Mouse (Mus musculus) testis, adult 2 months (tissue): ENCODE results near the gene Tomm34. TPM values are rescaled to one million over a fixed set of nuclear protein-coding genes. Genes with fewer than 3 reads are reported as not detected.

ENCODE experiments used
- H3K27ac ChIP-seq: fragments of 200-500 bp; 2 replicates; pipeline ENCODE4 v1.5.1; 2012; ENCODE audit warnings: low read depth, low read length; ENCODE audit not compliant: control insufficient read depth, insufficient read depth
- H3K27me3 ChIP-seq: fragments of 200-500 bp; 2 replicates; pipeline ENCODE4 v1.6.1; 2012; ENCODE audit warnings: mild to moderate bottlenecking, low read length, moderate library complexity; ENCODE audit not compliant: control insufficient read depth, insufficient read depth
- H3K36me3 ChIP-seq: fragments of 200-500 bp; 2 replicates; pipeline ENCODE4 v1.6.1; 2012; ENCODE audit warnings: mild to moderate bottlenecking, low read length; ENCODE audit not compliant: control insufficient read depth, insufficient read depth
- H3K4me1 ChIP-seq: fragments of 200-500 bp; 2 replicates; pipeline ENCODE4 v1.6.1; 2012; ENCODE audit warnings: low read length; ENCODE audit not compliant: control insufficient read depth, insufficient read depth
- H3K4me3 ChIP-seq: fragments of 200-500 bp; 2 replicates; pipeline ENCODE4 v1.5.1; 2012; ENCODE audit warnings: low read depth, mild to moderate bottlenecking, low read length, moderate library complexity, mixed read lengths; ENCODE audit not compliant: control insufficient read depth
- CTCF ChIP-seq: fragments of 200-500 bp; IDR thresholded peaks from 2 replicates; pipeline ENCODE4 v1.5.1; 2012; ENCODE audit warnings: low read depth, mild to moderate bottlenecking, inconsistent platforms, low read length, moderate library complexity; ENCODE audit not compliant: control insufficient read depth, insufficient read depth, insufficient replicate concordance
- POLR2A ChIP-seq: fragments of 200-500 bp; IDR thresholded peaks from 2 replicates; pipeline ENCODE4 v1.6.1; 2012; ENCODE audit warnings: low read depth, mild to moderate bottlenecking, inconsistent platforms, low read length, moderate library complexity; ENCODE audit not compliant: control insufficient read depth
- polyA plus RNA-seq: library from polyadenylated mRNA; depleted of rRNA; stranded (reverse); fragments of >200 nt; gene quantifications from 2 replicates; pipeline ENCODE4 v1.2.3, GENCODE M21; 2012

Gene Tomm34
- polyA plus RNA-seq, 1 experiment = 48.8 TPM

GRCm38 (mm10) chr2:164087416-164088017, 16.5 kb upstream of the Tomm34 start:
- Histone ChIP-seq H3K27me3 (no peaks in the 10 kb centered on the region), H3K27ac (no peak overlapping the region), H3K4me3 (no peak overlapping the region), H3K4me1 (no peaks in the 10 kb centered on the region), H3K36me3 (peaks cover 5% of the 10 kb centered on the region)
- TF ChIP-seq POLR2A (no peak), CTCF (no peak)

- Histone ChIP-seq H3K4me3 (no peak overlapping the region), H3K27ac (no peak overlapping the region), H3K4me1 (no peaks in the 10 kb centered on the region), H3K36me3 (peaks cover 7% of the 10 kb centered on the region), H3K27me3 (no peaks in the 10 kb centered on the region)
- TF ChIP-seq POLR2A (no peak), CTCF (no peak)
These were observed 13.4 kb upstream of the Tomm34 start for GRCm38 (mm10) chr2:164084342-164084700.

- Histone ChIP-seq H3K4me1 (no peaks in the 10 kb centered on the region), H3K27me3 (no peaks in the 10 kb centered on the region), H3K27ac (no peak overlapping the region), H3K4me3 (no peak overlapping the region), H3K36me3 (peaks cover 7% of the 10 kb centered on the region)
- TF ChIP-seq POLR2A (no peak), CTCF (no peak)
These were observed 12.8 kb upstream of the Tomm34 start for GRCm38 (mm10) chr2:164083609-164084341.

- Histone ChIP-seq H3K36me3 (peaks cover 4% of the 10 kb centered on the region), H3K4me1 (no peaks in the 10 kb centered on the region), H3K27ac (no peak overlapping the region), H3K4me3 (no peak overlapping the region), H3K27me3 (no peaks in the 10 kb centered on the region)
- no peak for TF ChIP-seq CTCF
- no peak for TF ChIP-seq POLR2A
These were observed 11.2 kb upstream of the Tomm34 start for GRCm38 (mm10) chr2:164082175-164082574.

- TF ChIP-seq POLR2A = no peak
- no peak for TF ChIP-seq CTCF
- Histone ChIP-seq H3K27ac (no peak overlapping the region), H3K4me1 (no peaks in the 10 kb centered on the region), H3K27me3 (no peaks in the 10 kb centered on the region), H3K4me3 (no peak overlapping the region), H3K36me3 (peaks cover 4% of the 10 kb centered on the region)
These were observed 10.6 kb upstream of the Tomm34 start for GRCm38 (mm10) chr2:164081577-164081976.

- Histone ChIP-seq H3K4me3 (no peak overlapping the region), H3K27ac (no peak overlapping the region), H3K4me1 (no peaks in the 10 kb centered on the region; the same call in 1 of the 2 replicates), H3K36me3 (peaks cover 3% of the 10 kb centered on the region), H3K27me3 (no peaks in the 10 kb centered on the region)
- TF ChIP-seq POLR2A = no peak
- no peak for TF ChIP-seq CTCF
These were observed 8.5 kb upstream of the Tomm34 start for GRCm38 (mm10) chr2:164079488-164079887.

- no peak overlapping the region for H3K4me3 ChIP-seq
- no peaks in the 10 kb centered on the region for H3K27me3 ChIP-seq
- peaks cover 3% of the 10 kb centered on the region for H3K4me1 ChIP-seq
- H3K36me3 ChIP-seq = peaks cover 1% of the 10 kb centered on the region
- H3K27ac ChIP-seq = no peak overlapping the region
- TF ChIP-seq CTCF (no peak), POLR2A (no peak)
These were observed 6.9 kb upstream of the Tomm34 start for GRCm38 (mm10) chr2:164077875-164078274.
